Mouse (Mus musculus): ENCODE data around the gene Gm11214.

DNA sequence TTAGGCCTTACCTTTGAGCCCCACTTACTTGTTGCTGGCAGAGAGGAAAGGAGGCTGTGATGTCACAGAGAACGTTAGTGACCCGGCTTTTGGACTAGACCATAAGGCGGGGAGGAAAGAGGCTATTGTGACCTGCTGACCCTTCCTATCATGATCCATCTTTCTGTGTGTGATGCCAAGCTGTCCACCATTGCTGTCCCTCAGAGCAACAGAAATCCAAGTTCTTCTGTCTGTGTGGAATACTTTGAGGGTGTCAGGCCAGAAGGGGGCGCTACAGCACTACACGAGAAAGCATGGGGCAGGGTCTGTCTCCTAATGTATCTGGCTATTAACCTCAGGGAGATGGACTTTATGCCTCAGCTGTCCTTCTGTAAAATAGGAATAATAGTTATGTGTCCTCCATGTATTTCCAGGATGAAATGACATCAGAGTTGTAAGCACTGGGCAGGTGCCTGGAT lies 40.8 kb downstream of the Gm11214 start, which contains the start of gene Tex48:
- TF ChIP-seq CTCF (IDR thresholded peaks at IDR 0.05; ENCODE audit: insufficient read depth, low read length) (peak; percentile 56), POLR2A (IDR thresholded peaks at IDR 0.05; ENCODE audit: borderline replicate concordance, extremely low read depth, low read depth, low read length) (no peak)

Data from lung, adult 2 months (tissue).